Mouse (Mus musculus): Measurements from ENCODE around the gene Scin. TPM values are rescaled to one million over a fixed set of nuclear protein-coding genes. Genes with fewer than 3 reads are reported as not detected.
A peak's percentile ranks its signal among the peaks of the same experiment; 100 is the strongest.

The Scin gene
- total RNA-seq, 2 experiments from 2014 or later, result 0.73 to 1.7 TPM

GRCm38 (mm10) chr12:40108143-40108542 is 25.9 kb downstream of the Scin start:
- no peak for DNase-seq

- DNase-seq, result no peak
These were observed 27.2 kb downstream of the Scin start for GRCm38 (mm10) chr12:40106874-40107273.

- DNase-seq, result no peak
These were observed 29.3 kb downstream of the Scin start for GRCm38 (mm10) chr12:40104750-40105149.

- DNase-seq, result no peak
These were observed 31.7 kb downstream of the Scin start for GRCm38 (mm10) chr12:40102359-40102758.

GRCm38 (mm10) chr12:40099407-40099806 is 34.6 kb downstream of the Scin start:
- DNase-seq, result no peak

GRCm38 (mm10) chr12:40097449-40097848 is 36.6 kb downstream of the Scin start:
- DNase-seq, result no peak

- DNase-seq, result no peak
These were observed 37.0 kb downstream of the Scin start for GRCm38 (mm10) chr12:40097023-40097422.

- no peak for DNase-seq
These were observed 37.6 kb downstream of the Scin start for GRCm38 (mm10) chr12:40096453-40096852.

- DNase-seq, result no peak
These were observed 44.0 kb downstream of the Scin start for GRCm38 (mm10) chr12:40090017-40090416.

- DNase-seq, result no peak
These were observed 48.2 kb downstream of the Scin start for GRCm38 (mm10) chr12:40085731-40086322.

- DNase-seq, result no peak
These were observed 51.4 kb downstream of the Scin start for GRCm38 (mm10) chr12:40082453-40083238.

GRCm38 (mm10) chr12:40082048-40082447 is 52.0 kb downstream of the Scin start:
- DNase-seq, result no peak

- DNase-seq, result no peak
These were observed 60.4 kb downstream of the Scin start for GRCm38 (mm10) chr12:40073660-40074059.

GRCm38 (mm10) chr12:40047024-40047423 is 87.0 kb downstream of the Scin start:
- no peak for DNase-seq

GRCm38 (mm10) chr12:40043816-40044585 is 90.0 kb downstream of the Scin start:
- DNase-seq, result no peak

GRCm38 (mm10) chr12:40040067-40040466 is 94.0 kb downstream of the Scin start:
- DNase-seq, result peak in 1 of 2 experiments; percentile 37

- peak; percentile 93 to 94 for DNase-seq
These were observed 96.1 kb downstream of the Scin start, which contains the start of gene Arl4a for GRCm38 (mm10) chr12:40037876-40038463. Arl4a (minus strand) TSS chr12:40038025.

GRCm38 (mm10) chr12:40037226-40037813 is 96.7 kb downstream of the Scin start:
- peak; percentile 100 for DNase-seq

GRCm38 (mm10) chr12:40036666-40037065 is 97.4 kb downstream of the Scin start:
- DNase-seq, result peak in 1 of 2 experiments; percentile 17

- DNase-seq, result no peak
These were observed 98.5 kb downstream of the Scin start for GRCm38 (mm10) chr12:40035506-40035905.

GRCm38 (mm10) chr12:40029201-40029600 is 104.8 kb downstream of the Scin start:
- DNase-seq, result no peak

GRCm38 (mm10) chr12:40027846-40028245 is 106.2 kb downstream of the Scin start:
- no peak for DNase-seq
